Mouse (Mus musculus): ENCODE measurements around the gene Grin2a. TPM values are rescaled to one million over a fixed set of nuclear protein-coding genes. Genes with fewer than 3 reads are reported as not detected.

Grin2a gene
- polyA plus RNA-seq, 3 experiments from 2014 or later = not detected

GRCm38 (mm10) chr16:9964469-9964868 lies 30.9 kb downstream of the Grin2a start:
- ATAC-seq = no peak

GRCm38 (mm10) chr16:9962482-9962881 lies 32.9 kb downstream of the Grin2a start:
- ATAC-seq = no peak

- no peak for ATAC-seq
These were observed 36.0 kb downstream of the Grin2a start for GRCm38 (mm10) chr16:9959340-9959739.

- no peak for ATAC-seq
These were observed 41.1 kb downstream of the Grin2a start for GRCm38 (mm10) chr16:9954266-9954665.

GRCm38 (mm10) chr16:9953396-9953831 lies 41.9 kb downstream of the Grin2a start:
- ATAC-seq = no peak

- no peak for ATAC-seq
These were observed 46.1 kb downstream of the Grin2a start for GRCm38 (mm10) chr16:9949250-9949649.

- no peak for ATAC-seq
These were observed 47.9 kb downstream of the Grin2a start for GRCm38 (mm10) chr16:9947430-9947829.

- ATAC-seq = no peak
These were observed 50.5 kb downstream of the Grin2a start for GRCm38 (mm10) chr16:9944836-9945235.

- no peak for ATAC-seq
These were observed 53.9 kb downstream of the Grin2a start for GRCm38 (mm10) chr16:9941306-9941930.

GRCm38 (mm10) chr16:9940716-9941115 lies 54.6 kb downstream of the Grin2a start:
- ATAC-seq = no peak

- ATAC-seq = no peak
These were observed 84.7 kb downstream of the Grin2a start for GRCm38 (mm10) chr16:9910672-9911071.

- ATAC-seq = no peak
These were observed 86.1 kb downstream of the Grin2a start for GRCm38 (mm10) chr16:9909225-9909624.

GRCm38 (mm10) chr16:9904443-9904842 lies 90.9 kb downstream of the Grin2a start:
- ATAC-seq = no peak

- ATAC-seq = no peak
These were observed 92.5 kb downstream of the Grin2a start for GRCm38 (mm10) chr16:9902680-9903463.

- ATAC-seq = no peak
These were observed 93.9 kb downstream of the Grin2a start for GRCm38 (mm10) chr16:9901433-9901832.

- ATAC-seq = no peak
These were observed 94.4 kb downstream of the Grin2a start for GRCm38 (mm10) chr16:9900996-9901395.

GRCm38 (mm10) chr16:9900196-9900595 lies 95.2 kb downstream of the Grin2a start:
- no peak for ATAC-seq

GRCm38 (mm10) chr16:9899176-9899575 lies 96.2 kb downstream of the Grin2a start:
- no peak for ATAC-seq

- no peak for ATAC-seq
These were observed 99.8 kb downstream of the Grin2a start for GRCm38 (mm10) chr16:9895581-9895980.

GRCm38 (mm10) chr16:9886155-9886554 lies 109.2 kb downstream of the Grin2a start:
- no peak for ATAC-seq

GRCm38 (mm10) chr16:9884141-9884540 lies 111.2 kb downstream of the Grin2a start:
- no peak for ATAC-seq

- no peak for ATAC-seq
These were observed 112.9 kb downstream of the Grin2a start for GRCm38 (mm10) chr16:9882420-9882819.

GRCm38 (mm10) chr16:9873001-9873400 lies 122.4 kb downstream of the Grin2a start:
- ATAC-seq = no peak

GRCm38 (mm10) chr16:9865710-9866109 lies 129.7 kb downstream of the Grin2a start:
- ATAC-seq = no peak
